Mouse (Mus musculus): ENCODE measurements around the gene Slc5a10. TPM values are rescaled to one million over a fixed set of nuclear protein-coding genes. Genes with fewer than 3 reads are reported as not detected.

Slc5a10 gene
- polyA plus RNA-seq, 1 experiment from 2014 or later = 0.11 TPM

DNA sequence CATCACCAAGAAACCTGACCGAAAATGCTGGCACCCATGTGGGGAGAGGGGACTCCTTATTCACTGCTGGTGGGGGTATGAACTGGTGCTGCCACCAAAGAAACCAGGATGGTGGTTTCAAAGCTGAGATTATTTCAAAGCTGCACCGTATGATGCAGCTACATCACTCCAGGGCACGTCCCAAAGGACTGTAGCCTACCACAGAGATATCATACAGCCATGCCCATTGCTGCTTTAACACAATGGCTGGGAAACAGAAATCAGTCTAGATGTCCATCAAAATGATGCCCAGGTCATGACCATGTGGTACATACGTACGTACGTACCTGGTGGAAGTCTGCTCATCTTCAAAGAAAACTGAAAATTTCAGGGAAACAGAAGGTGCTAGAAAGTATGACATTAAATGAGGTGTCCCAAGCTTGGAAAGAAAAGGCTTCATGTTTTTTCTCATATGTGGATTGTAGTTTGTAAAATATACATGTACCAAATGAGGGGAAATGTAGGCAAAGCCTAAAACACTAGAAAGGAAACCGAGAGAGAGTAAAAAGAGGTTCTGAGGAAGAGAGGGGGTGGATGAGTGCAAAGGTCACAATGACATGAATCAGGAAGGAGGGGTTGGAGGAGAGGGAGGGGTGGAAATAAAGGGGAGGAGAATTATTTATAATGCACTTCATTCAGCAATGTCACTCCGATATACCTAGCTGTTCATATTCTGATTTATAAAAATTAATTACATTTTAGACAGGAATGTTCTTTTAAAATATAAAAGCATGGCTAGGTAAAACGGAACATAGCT lies 70.0 kb downstream of the Slc5a10 start:
- no peak overlapping the region for H3K4me3 ChIP-seq (ENCODE audit: low read length)
- H3K9ac ChIP-seq (ENCODE audit: low read length) = no peak overlapping the region
- WGBS = 79% methylated on average over 9 of the region's 9 CpGs
- H3K4me2 ChIP-seq (ENCODE audit: low read depth, low read length) = no peak overlapping the region
- no peaks in the 10 kb centered on the region for H3K27me3 ChIP-seq (ENCODE audit: control insufficient read depth, insufficient read depth, low read length)
- no peak for ATAC-seq (replicated peaks; ENCODE audit: extremely low read depth, insufficient read depth, low FRiP score)
- H3K36me3 ChIP-seq (ENCODE audit: control insufficient read depth, insufficient read depth) = no peaks in the 10 kb centered on the region
- no peaks in the 10 kb centered on the region; the same call in 1 of the 2 replicates for H3K4me1 ChIP-seq (ENCODE audit: control insufficient read depth, insufficient read depth, low read length)
- H3K27ac ChIP-seq (ENCODE audit: low read length) = no peak overlapping the region
- H3K9me3 ChIP-seq (replicated peaks; ENCODE audit: control insufficient read depth, low read length) = no peaks in the 10 kb centered on the region

GRCm38 (mm10) chr11:61649626-61650025 lies 71.0 kb downstream of the Slc5a10 start:
- Histone ChIP-seq H3K9ac (ENCODE audit: low read length) (no peak overlapping the region), H3K4me1 (ENCODE audit: control insufficient read depth, insufficient read depth, low read length) (peaks cover 1% of the 10 kb centered on the region), H3K4me3 (ENCODE audit: low read length) (no peak overlapping the region), H3K36me3 (ENCODE audit: control insufficient read depth, insufficient read depth) (no peaks in the 10 kb centered on the region), H3K27me3 (ENCODE audit: control insufficient read depth, insufficient read depth, low read length) (no peaks in the 10 kb centered on the region), H3K9me3 (replicated peaks; ENCODE audit: control insufficient read depth, low read length) (no peaks in the 10 kb centered on the region), H3K27ac (ENCODE audit: low read length) (no peak overlapping the region), H3K4me2 (ENCODE audit: low read depth, low read length) (no peak overlapping the region)
- WGBS = 84% methylated on average over 4 of the region's 4 CpGs
- no peak for ATAC-seq (replicated peaks; ENCODE audit: extremely low read depth, insufficient read depth, low FRiP score)

- Histone ChIP-seq H3K9ac (ENCODE audit: low read length) (no peak overlapping the region), H3K9me3 (replicated peaks; ENCODE audit: control insufficient read depth, low read length) (no peaks in the 10 kb centered on the region), H3K4me3 (ENCODE audit: low read length) (no peak overlapping the region), H3K27me3 (ENCODE audit: control insufficient read depth, insufficient read depth, low read length) (no peaks in the 10 kb centered on the region), H3K36me3 (ENCODE audit: control insufficient read depth, insufficient read depth) (no peaks in the 10 kb centered on the region), H3K4me2 (ENCODE audit: low read depth, low read length) (no peak overlapping the region), H3K27ac (ENCODE audit: low read length) (no peak overlapping the region), H3K4me1 (ENCODE audit: control insufficient read depth, insufficient read depth, low read length) (peaks cover 6% of the 10 kb centered on the region)
- ATAC-seq (replicated peaks; ENCODE audit: extremely low read depth, insufficient read depth, low FRiP score) = no peak
- 89% methylated on average over 5 of the region's 5 CpGs for WGBS
These were observed 71.5 kb downstream of the Slc5a10 start for GRCm38 (mm10) chr11:61649163-61649580.

GRCm38 (mm10) chr11:61648749-61649115 lies 71.9 kb downstream of the Slc5a10 start:
- no peak overlapping the region for H3K27ac ChIP-seq (ENCODE audit: low read length)
- H3K4me1 ChIP-seq (ENCODE audit: control insufficient read depth, insufficient read depth, low read length) = peaks cover 6% of the 10 kb centered on the region
- no peaks in the 10 kb centered on the region for H3K9me3 ChIP-seq (replicated peaks; ENCODE audit: control insufficient read depth, low read length)
- H3K27me3 ChIP-seq (ENCODE audit: control insufficient read depth, insufficient read depth, low read length) = no peaks in the 10 kb centered on the region
- H3K4me3 ChIP-seq (ENCODE audit: low read length) = no peak overlapping the region
- H3K4me2 ChIP-seq (ENCODE audit: low read depth, low read length) = no peak overlapping the region
- H3K36me3 ChIP-seq (ENCODE audit: control insufficient read depth, insufficient read depth) = no peaks in the 10 kb centered on the region
- WGBS = 66% methylated on average over 7 of the region's 7 CpGs
- no peak overlapping the region for H3K9ac ChIP-seq (ENCODE audit: low read length)
- no peak for ATAC-seq (replicated peaks; ENCODE audit: extremely low read depth, insufficient read depth, low FRiP score)

DNA sequence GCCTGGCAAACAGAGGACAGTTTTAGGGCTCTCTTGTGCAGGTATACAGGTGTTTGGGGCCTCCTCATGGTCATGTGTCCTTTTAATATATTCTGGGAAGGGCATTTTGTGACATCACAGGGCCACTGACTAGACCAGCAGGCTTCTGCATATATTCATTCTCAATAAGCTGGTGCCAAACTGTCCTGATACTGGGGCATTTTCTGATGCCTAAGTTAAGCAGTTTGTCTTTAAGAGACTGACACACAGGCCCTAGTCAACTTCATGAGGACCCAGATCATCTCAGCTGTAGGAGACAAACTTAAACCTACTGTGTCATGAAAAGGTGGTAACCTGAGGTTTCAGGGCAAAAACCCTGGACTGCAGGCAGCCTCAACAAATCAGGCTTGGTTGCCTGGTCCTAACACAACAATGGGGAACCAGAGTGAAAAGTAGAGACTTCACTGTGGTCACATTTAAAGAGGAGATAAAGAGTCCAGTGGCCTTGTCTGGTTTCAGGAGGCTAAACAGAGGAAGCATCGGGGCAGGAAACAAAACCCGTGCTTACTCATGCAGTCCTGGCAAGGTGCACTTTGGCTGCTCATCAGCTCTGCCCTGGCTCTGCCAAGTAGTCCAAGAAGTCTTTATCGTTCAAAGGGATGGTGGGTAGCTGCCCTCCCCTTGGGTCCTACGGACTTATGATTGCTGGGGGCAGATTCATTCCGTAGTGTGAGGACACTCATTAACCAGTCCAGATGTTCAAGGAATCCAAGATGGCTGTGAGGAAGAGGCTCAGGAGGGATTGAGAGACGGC lies 72.5 kb downstream of the Slc5a10 start:
- no peak overlapping the region for H3K27ac ChIP-seq (ENCODE audit: low read length)

DNA sequence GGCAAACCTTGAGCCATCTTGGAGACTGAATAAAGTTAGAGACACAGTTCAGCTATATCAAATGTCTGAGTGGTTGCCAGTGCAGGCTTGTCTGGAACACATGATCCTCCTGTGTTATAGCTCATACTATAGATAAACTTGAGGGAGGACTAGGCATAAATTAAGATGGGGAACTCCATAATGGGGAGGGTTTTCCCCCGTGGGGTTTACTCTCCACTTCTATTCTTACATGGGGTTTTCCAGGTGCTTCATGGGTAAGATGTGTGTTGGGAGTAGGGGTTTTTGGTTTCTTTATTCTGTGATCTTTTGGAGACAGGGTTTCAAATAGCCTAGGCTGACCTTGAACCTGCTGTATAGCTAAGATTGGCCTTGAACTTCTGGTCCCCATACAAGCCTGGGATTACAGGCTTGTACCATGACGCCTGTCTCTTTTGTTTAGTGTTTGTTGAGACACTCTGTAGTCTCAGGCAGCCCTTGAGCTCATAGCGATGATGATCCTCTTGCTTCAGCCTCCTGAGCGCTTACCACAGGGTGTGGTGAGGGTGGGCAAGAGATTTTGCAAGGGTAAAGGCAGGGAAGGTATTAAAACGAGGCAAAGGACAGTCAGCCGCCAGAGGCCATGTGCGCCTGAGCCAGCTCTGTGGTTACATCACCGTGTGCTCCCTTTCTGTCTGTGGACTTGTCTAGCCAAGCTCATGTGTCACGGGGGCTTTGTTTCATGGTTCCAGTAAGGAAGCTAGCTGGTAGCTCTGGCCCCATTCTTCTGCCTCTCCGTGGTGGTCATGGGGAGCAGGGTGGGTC lies 73.3 kb downstream of the Slc5a10 start:
- H3K27me3 ChIP-seq (ENCODE audit: control insufficient read depth, insufficient read depth, low read length) = no peaks in the 10 kb centered on the region
- 66% methylated on average over 10 of the region's 10 CpGs for WGBS
- no peaks in the 10 kb centered on the region for H3K9me3 ChIP-seq (replicated peaks; ENCODE audit: control insufficient read depth, low read length)
- H3K9ac ChIP-seq (ENCODE audit: low read length) = no peak overlapping the region
- H3K27ac ChIP-seq (ENCODE audit: low read length) = no peak overlapping the region
- no peak overlapping the region for H3K4me2 ChIP-seq (ENCODE audit: low read depth, low read length)
- H3K36me3 ChIP-seq (ENCODE audit: control insufficient read depth, insufficient read depth) = no peaks in the 10 kb centered on the region
- H3K4me3 ChIP-seq (ENCODE audit: low read length) = no peak overlapping the region
- ATAC-seq (replicated peaks; ENCODE audit: extremely low read depth, insufficient read depth, low FRiP score) = no peak
- H3K4me1 ChIP-seq (ENCODE audit: control insufficient read depth, insufficient read depth, low read length) = peaks cover 6% of the 10 kb centered on the region

More for the DNA sequence above, 72.5 kb downstream of the Slc5a10 start:
- no peak overlapping the region for H3K4me2 ChIP-seq (ENCODE audit: low read depth, low read length)
- no peak overlapping the region for H3K9ac ChIP-seq (ENCODE audit: low read length)
- H3K9me3 ChIP-seq (replicated peaks; ENCODE audit: control insufficient read depth, low read length) = no peaks in the 10 kb centered on the region
- WGBS = 58% methylated on average over 6 of the region's 6 CpGs
- no peaks in the 10 kb centered on the region for H3K27me3 ChIP-seq (ENCODE audit: control insufficient read depth, insufficient read depth, low read length)
- no peak for ATAC-seq (replicated peaks; ENCODE audit: extremely low read depth, insufficient read depth, low FRiP score)
- no peaks in the 10 kb centered on the region for H3K36me3 ChIP-seq (ENCODE audit: control insufficient read depth, insufficient read depth)
- H3K4me3 ChIP-seq (ENCODE audit: low read length) = no peak overlapping the region
- H3K4me1 ChIP-seq (ENCODE audit: control insufficient read depth, insufficient read depth, low read length) = peaks cover 6% of the 10 kb centered on the region

DNA sequence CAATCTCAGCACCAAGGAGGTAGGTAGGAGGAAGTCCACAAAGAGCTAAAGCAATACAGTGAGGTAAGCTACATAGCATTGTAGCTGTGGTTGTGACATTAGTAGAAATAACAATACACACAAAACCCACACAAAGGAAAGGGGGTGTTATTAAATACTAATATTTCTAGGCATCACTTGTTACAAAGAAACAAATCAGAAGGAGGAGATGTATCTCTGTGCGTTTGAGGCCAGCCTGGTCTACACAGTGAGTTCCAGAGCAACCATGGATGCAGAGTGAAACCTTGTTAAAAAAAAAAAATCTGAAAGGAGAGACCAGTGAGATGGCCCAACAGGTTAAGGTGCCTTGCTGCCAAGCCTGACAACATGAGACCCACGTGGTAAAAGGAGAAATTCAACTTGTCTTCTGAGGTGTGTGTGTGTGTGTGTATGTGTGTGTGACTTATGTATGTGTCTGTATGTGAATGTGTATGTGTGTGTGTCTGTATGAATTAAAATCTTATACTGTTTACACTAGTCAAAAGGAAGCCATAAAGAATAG lies 74.1 kb downstream of the Slc5a10 start:
- Histone ChIP-seq H3K9ac (ENCODE audit: low read length) (no peak overlapping the region), H3K9me3 (replicated peaks; ENCODE audit: control insufficient read depth, low read length) (no peaks in the 10 kb centered on the region), H3K27me3 (ENCODE audit: control insufficient read depth, insufficient read depth, low read length) (no peaks in the 10 kb centered on the region), H3K4me2 (ENCODE audit: low read depth, low read length) (no peak overlapping the region), H3K4me1 (ENCODE audit: control insufficient read depth, insufficient read depth, low read length) (peaks cover 6% of the 10 kb centered on the region), H3K36me3 (ENCODE audit: control insufficient read depth, insufficient read depth) (no peaks in the 10 kb centered on the region), H3K27ac (ENCODE audit: low read length) (no peak overlapping the region), H3K4me3 (ENCODE audit: low read length) (no peak overlapping the region)
- no peak for ATAC-seq (replicated peaks; ENCODE audit: extremely low read depth, insufficient read depth, low FRiP score)
- 73% methylated on average over 2 of the region's 2 CpGs for WGBS

DNA sequence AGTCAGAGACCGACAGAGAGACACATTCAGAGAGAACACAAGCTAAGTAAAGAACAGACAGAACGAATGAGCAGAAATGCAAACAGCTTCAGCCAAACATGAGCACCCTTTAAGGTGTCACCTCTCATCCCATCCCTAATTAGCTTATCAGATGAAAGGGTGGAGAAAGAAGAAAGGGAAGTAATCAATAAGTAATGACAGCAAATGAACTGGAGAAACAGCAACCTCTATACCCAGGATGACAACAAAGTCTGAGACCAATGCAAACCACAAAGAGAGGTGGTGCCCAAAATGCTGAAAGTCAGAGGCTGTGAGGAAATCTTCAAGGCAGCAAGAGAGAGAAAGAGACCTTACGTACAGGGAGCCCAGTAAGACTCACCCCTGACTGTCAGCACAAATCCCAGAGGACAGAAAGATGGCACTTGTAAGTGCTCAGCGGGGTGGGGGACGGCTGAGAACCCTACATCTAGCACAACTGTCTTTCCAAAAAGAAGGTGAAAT lies 75.2 kb downstream of the Slc5a10 start:
- no peak for ATAC-seq (replicated peaks; ENCODE audit: extremely low read depth, insufficient read depth, low FRiP score)
- Histone ChIP-seq H3K27ac (ENCODE audit: low read length) (no peak overlapping the region), H3K4me1 (ENCODE audit: control insufficient read depth, insufficient read depth, low read length) (peaks cover 6% of the 10 kb centered on the region), H3K9ac (ENCODE audit: low read length) (no peak overlapping the region), H3K9me3 (replicated peaks; ENCODE audit: control insufficient read depth, low read length) (no peaks in the 10 kb centered on the region), H3K36me3 (ENCODE audit: control insufficient read depth, insufficient read depth) (no peaks in the 10 kb centered on the region), H3K4me2 (ENCODE audit: low read depth, low read length) (no peak overlapping the region), H3K27me3 (ENCODE audit: control insufficient read depth, insufficient read depth, low read length) (no peaks in the 10 kb centered on the region), H3K4me3 (ENCODE audit: low read length) (no peak overlapping the region)
- 78% methylated on average over 5 of the region's 5 CpGs for WGBS

Data from heart, embryonic 16.5 days (tissue).